Mouse (Mus musculus) A20 (cell line): ENCODE measurements around the gene Nap1l4.

Experiments
- DNase-seq: peaks from one replicate; pipeline ENCODE4 v3.0.0-alpha.2; 2011; ENCODE audit warnings: low read depth, low spot score

Nap1l4 gene

GRCm38 (mm10) chr7:143477800-143478199 lies 71.1 kb downstream of the Nap1l4 start:
- no peak for DNase-seq

- DNase-seq: peak; percentile 14
Measured at GRCm38 (mm10) chr7:143476702-143477335, 72.1 kb downstream of the Nap1l4 start.

GRCm38 (mm10) chr7:143475876-143476275 lies 73.0 kb downstream of the Nap1l4 start:
- no peak for DNase-seq

GRCm38 (mm10) chr7:143474811-143475210 lies 74.1 kb downstream of the Nap1l4 start:
- no peak for DNase-seq

GRCm38 (mm10) chr7:143473347-143474101 lies 75.4 kb downstream of the Nap1l4 start, which contains the start of gene Slc22a18:
TSS of gene Slc22a18 (plus strand) at chr7:143473736.
- DNase-seq: no peak

GRCm38 (mm10) chr7:143469946-143470345 lies 79.0 kb downstream of the Nap1l4 start:
- DNase-seq: peak; percentile 50

GRCm38 (mm10) chr7:143467714-143468113 lies 81.2 kb downstream of the Nap1l4 start:
- no peak for DNase-seq

- peak; percentile 76 for DNase-seq
Measured at GRCm38 (mm10) chr7:143466099-143466677, 82.7 kb downstream of the Nap1l4 start.

- no peak for DNase-seq
Measured at GRCm38 (mm10) chr7:143464811-143465560, 83.9 kb downstream of the Nap1l4 start.

- peak; percentile 54 for DNase-seq
Measured at GRCm38 (mm10) chr7:143463865-143464415, 85.0 kb downstream of the Nap1l4 start.
